Mouse (Mus musculus): ENCODE data around the gene Cnbd2. TPM values are rescaled to one million over a fixed set of nuclear protein-coding genes. Genes with fewer than 3 reads are reported as not detected.
A peak's percentile ranks its signal among the peaks of the same experiment; 100 is the strongest.
"Not testable (repeated sequence)": the region's sequence is repeated elsewhere in the genome, so short reads cannot be mapped to it uniquely, and the experiment has no call there.

The Cnbd2 gene
- polyA plus RNA-seq, 1 experiment = 5.4 TPM

- no peak overlapping the region for H3K27ac ChIP-seq (ENCODE audit: control insufficient read depth, insufficient read depth, low read depth, low read length, poor library complexity)
- WGBS = 84% methylated on average over 7 of the region's 7 CpGs
- H3K4me3 ChIP-seq (replicated peaks; ENCODE audit: control insufficient read depth, low read depth, low read length) = no peak overlapping the region
- H3K4me1 ChIP-seq (ENCODE audit: control insufficient read depth, insufficient read depth, low read length) = peaks cover 1% of the 10 kb centered on the region; the same call in 1 of the 2 replicates
- TF ChIP-seq CTCF (IDR thresholded peaks at IDR 0.05; ENCODE audit: control insufficient read depth, insufficient read depth, low read length) (no peak), POLR2A (IDR thresholded peaks at IDR 0.05; ENCODE audit: borderline replicate concordance, control insufficient read depth, low read depth, low read length) (no peak)
Measured at GRCm38 (mm10) chr2:156397988-156398387, 85.9 kb downstream of the Cnbd2 start.

- no peak overlapping the region for H3K4me3 ChIP-seq (replicated peaks; ENCODE audit: control insufficient read depth, low read depth, low read length)
- WGBS = 67% methylated on average over 1 of the region's 1 CpGs
- H3K4me1 ChIP-seq (ENCODE audit: control insufficient read depth, insufficient read depth, low read length) = no peaks in the 10 kb centered on the region; the same call in 1 of the 2 replicates
- TF ChIP-seq CTCF (IDR thresholded peaks at IDR 0.05; ENCODE audit: control insufficient read depth, insufficient read depth, low read length) = no peak
- no peak for TF ChIP-seq POLR2A (IDR thresholded peaks at IDR 0.05; ENCODE audit: borderline replicate concordance, control insufficient read depth, low read depth, low read length)
- H3K27ac ChIP-seq (ENCODE audit: control insufficient read depth, insufficient read depth, low read depth, low read length, poor library complexity) = no peak overlapping the region
Measured at GRCm38 (mm10) chr2:156399485-156399884, 87.4 kb downstream of the Cnbd2 start.

- TF ChIP-seq CTCF (IDR thresholded peaks at IDR 0.05; ENCODE audit: control insufficient read depth, insufficient read depth, low read length) = no peak
- no peak overlapping the region for H3K27ac ChIP-seq (ENCODE audit: control insufficient read depth, insufficient read depth, low read depth, low read length, poor library complexity)
- WGBS = 12% methylated on average over 9 of the region's 9 CpGs
- no peak overlapping the region for H3K4me3 ChIP-seq (replicated peaks; ENCODE audit: control insufficient read depth, low read depth, low read length)
- no peaks in the 10 kb centered on the region; the same call in 1 of the 2 replicates for H3K4me1 ChIP-seq (ENCODE audit: control insufficient read depth, insufficient read depth, low read length)
Measured at GRCm38 (mm10) chr2:156401331-156401730, 89.2 kb downstream of the Cnbd2 start.

GRCm38 (mm10) chr2:156402036-156402435, 89.9 kb downstream of the Cnbd2 start:
- TF ChIP-seq CTCF (IDR thresholded peaks at IDR 0.05; ENCODE audit: control insufficient read depth, insufficient read depth, low read length) (no peak), POLR2A (IDR thresholded peaks at IDR 0.05; ENCODE audit: borderline replicate concordance, control insufficient read depth, low read depth, low read length) (no peak)
- peak overlapping the region; percentile 62 for H3K27ac ChIP-seq (ENCODE audit: control insufficient read depth, insufficient read depth, low read depth, low read length, poor library complexity)
- no peak overlapping the region for H3K4me3 ChIP-seq (replicated peaks; ENCODE audit: control insufficient read depth, low read depth, low read length)
- H3K4me1 ChIP-seq (ENCODE audit: control insufficient read depth, insufficient read depth, low read length) = no peaks in the 10 kb centered on the region; the same call in 1 of the 2 replicates
- WGBS = 90% methylated on average over 3 of the region's 3 CpGs

- no peak for TF ChIP-seq POLR2A (IDR thresholded peaks at IDR 0.05; ENCODE audit: borderline replicate concordance, control insufficient read depth, low read depth, low read length)
- no peak for TF ChIP-seq CTCF (IDR thresholded peaks at IDR 0.05; ENCODE audit: control insufficient read depth, insufficient read depth, low read length)
- WGBS = 75% methylated on average over 3 of the region's 3 CpGs
- H3K27ac ChIP-seq (ENCODE audit: control insufficient read depth, insufficient read depth, low read depth, low read length, poor library complexity) = no peak overlapping the region
Measured at GRCm38 (mm10) chr2:156406987-156407386, 94.9 kb downstream of the Cnbd2 start.

GRCm38 (mm10) chr2:156408168-156408567, 96.1 kb downstream of the Cnbd2 start:
- no peak for TF ChIP-seq POLR2A (IDR thresholded peaks at IDR 0.05; ENCODE audit: borderline replicate concordance, control insufficient read depth, low read depth, low read length)
- TF ChIP-seq CTCF (IDR thresholded peaks at IDR 0.05; ENCODE audit: control insufficient read depth, insufficient read depth, low read length) = no peak
- no peak overlapping the region for H3K27ac ChIP-seq (ENCODE audit: control insufficient read depth, insufficient read depth, low read depth, low read length, poor library complexity)
- no peak overlapping the region for H3K4me3 ChIP-seq (replicated peaks; ENCODE audit: control insufficient read depth, low read depth, low read length)
- 68% methylated on average over 8 of the region's 8 CpGs for WGBS
- no peaks in the 10 kb centered on the region for H3K4me1 ChIP-seq (ENCODE audit: control insufficient read depth, insufficient read depth, low read length)

More at GRCm38 (mm10) chr2:156406987-156407386, 94.9 kb downstream of the Cnbd2 start:
- H3K4me3 ChIP-seq (replicated peaks; ENCODE audit: control insufficient read depth, low read depth, low read length) = no peak overlapping the region
- no peaks in the 10 kb centered on the region for H3K4me1 ChIP-seq (ENCODE audit: control insufficient read depth, insufficient read depth, low read length)

- not testable (repeated sequence) for H3K4me1 ChIP-seq (ENCODE audit: control insufficient read depth, insufficient read depth, low read length); H3K27ac ChIP-seq (ENCODE audit: control insufficient read depth, insufficient read depth, low read depth, low read length, poor library complexity); H3K4me3 ChIP-seq (replicated peaks; ENCODE audit: control insufficient read depth, low read depth, low read length)
- WGBS = 42% methylated on average over 7 of the region's 7 CpGs
Measured at GRCm38 (mm10) chr2:156411348-156411747, 99.2 kb downstream of the Cnbd2 start.

GRCm38 (mm10) chr2:156414996-156415395, 102.9 kb downstream of the Cnbd2 start:
- TF ChIP-seq POLR2A (IDR thresholded peaks at IDR 0.05; ENCODE audit: borderline replicate concordance, control insufficient read depth, low read depth, low read length) = no peak
- TF ChIP-seq CTCF (IDR thresholded peaks at IDR 0.05; ENCODE audit: control insufficient read depth, insufficient read depth, low read length) = no peak
- no peak overlapping the region for H3K27ac ChIP-seq (ENCODE audit: control insufficient read depth, insufficient read depth, low read depth, low read length, poor library complexity)
- H3K4me1 ChIP-seq (ENCODE audit: control insufficient read depth, insufficient read depth, low read length) = peaks cover 2% of the 10 kb centered on the region; the same call in 1 of the 2 replicates
- H3K4me3 ChIP-seq (replicated peaks; ENCODE audit: control insufficient read depth, low read depth, low read length) = no peak overlapping the region
- 72% methylated on average over 2 of the region's 2 CpGs for WGBS

- peaks cover 2% of the 10 kb centered on the region; the same call in 1 of the 2 replicates for H3K4me1 ChIP-seq (ENCODE audit: control insufficient read depth, insufficient read depth, low read length)
- 62% methylated on average over 5 of the region's 5 CpGs for whole genome bisulfite sequencing
- TF ChIP-seq CTCF (IDR thresholded peaks at IDR 0.05; ENCODE audit: control insufficient read depth, insufficient read depth, low read length) (no peak), POLR2A (IDR thresholded peaks at IDR 0.05; ENCODE audit: borderline replicate concordance, control insufficient read depth, low read depth, low read length) (no peak)
- H3K27ac ChIP-seq (ENCODE audit: control insufficient read depth, insufficient read depth, low read depth, low read length, poor library complexity) = no peak overlapping the region
- no peak overlapping the region for H3K4me3 ChIP-seq (replicated peaks; ENCODE audit: control insufficient read depth, low read depth, low read length)
Measured at GRCm38 (mm10) chr2:156415674-156416073, 103.6 kb downstream of the Cnbd2 start.
